Mouse (Mus musculus): ENCODE data around the gene Slc25a39. TPM values are rescaled to one million over a fixed set of nuclear protein-coding genes. Genes with fewer than 3 reads are reported as not detected.

Gene Slc25a39
- polyA plus RNA-seq, 1 experiment from 2014 or later: 376 TPM

- 74% methylated on average over 14 of the region's 14 CpGs for WGBS
- Histone ChIP-seq H3K9ac (ENCODE audit: low read depth, low read length) (no peak overlapping the region), H3K27ac (ENCODE audit: low read length) (no peak overlapping the region), H3K4me3 (ENCODE audit: low read length) (no peak overlapping the region), H3K4me2 (ENCODE audit: low read depth, low read length) (no peak overlapping the region), H3K9me3 (ENCODE audit: control insufficient read depth, low read length) (no peaks in the 10 kb centered on the region), H3K27me3 (replicated peaks; ENCODE audit: control insufficient read depth, insufficient read depth, low read length) (no peaks in the 10 kb centered on the region), H3K4me1 (ENCODE audit: control insufficient read depth, insufficient read depth, low read length) (no peaks in the 10 kb centered on the region), H3K36me3 (ENCODE audit: control insufficient read depth, insufficient read depth, low read length) (no peaks in the 10 kb centered on the region)
- ATAC-seq: peak; percentile 75
Observed at GRCm38 (mm10) chr11:102364570-102365371, 43.0 kb downstream of the Slc25a39 start.

- H3K4me2 ChIP-seq (ENCODE audit: low read depth, low read length): no peak overlapping the region
- no peaks in the 10 kb centered on the region for H3K27me3 ChIP-seq (replicated peaks; ENCODE audit: control insufficient read depth, insufficient read depth, low read length)
- no peak overlapping the region for H3K4me3 ChIP-seq (ENCODE audit: low read length)
- ATAC-seq: peak; percentile 81
- 45% methylated on average over 2 of the region's 2 CpGs for WGBS
- H3K9me3 ChIP-seq (ENCODE audit: control insufficient read depth, low read length): no peaks in the 10 kb centered on the region
- H3K9ac ChIP-seq (ENCODE audit: low read depth, low read length): no peak overlapping the region
- H3K27ac ChIP-seq (ENCODE audit: low read length): no peak overlapping the region
- H3K36me3 ChIP-seq (ENCODE audit: control insufficient read depth, insufficient read depth, low read length): no peaks in the 10 kb centered on the region
- no peaks in the 10 kb centered on the region for H3K4me1 ChIP-seq (ENCODE audit: control insufficient read depth, insufficient read depth, low read length)
Observed at GRCm38 (mm10) chr11:102363623-102364022, 44.1 kb downstream of the Slc25a39 start.

GRCm38 (mm10) chr11:102361776-102362495, 45.8 kb downstream of the Slc25a39 start:
- no peak overlapping the region for H3K9ac ChIP-seq (ENCODE audit: low read depth, low read length)
- no peak for ATAC-seq
- WGBS: 87% methylated on average over 8 of the region's 8 CpGs

GRCm38 (mm10) chr11:102358365-102358764, 49.4 kb downstream of the Slc25a39 start:
- no peaks in the 10 kb centered on the region for H3K4me1 ChIP-seq (ENCODE audit: control insufficient read depth, insufficient read depth, low read length)
- H3K36me3 ChIP-seq (ENCODE audit: control insufficient read depth, insufficient read depth, low read length): no peaks in the 10 kb centered on the region
- H3K27ac ChIP-seq (ENCODE audit: low read length): no peak overlapping the region
- H3K9ac ChIP-seq (ENCODE audit: low read depth, low read length): no peak overlapping the region
- H3K4me3 ChIP-seq (ENCODE audit: low read length): no peak overlapping the region
- no peaks in the 10 kb centered on the region for H3K9me3 ChIP-seq (ENCODE audit: control insufficient read depth, low read length)
- no peak for ATAC-seq
- 71% methylated on average over 10 of the region's 10 CpGs for WGBS
- no peak overlapping the region for H3K4me2 ChIP-seq (ENCODE audit: low read depth, low read length)
- H3K27me3 ChIP-seq (replicated peaks; ENCODE audit: control insufficient read depth, insufficient read depth, low read length): 0 out of 2 replicates have a peak, but pooled peaks cover 3% of the 10 kb centered on the region

More at GRCm38 (mm10) chr11:102361776-102362495, 45.8 kb downstream of the Slc25a39 start:
- H3K27me3 ChIP-seq (replicated peaks; ENCODE audit: control insufficient read depth, insufficient read depth, low read length): no peaks in the 10 kb centered on the region
- no peak overlapping the region for H3K4me2 ChIP-seq (ENCODE audit: low read depth, low read length)
- H3K4me3 ChIP-seq (ENCODE audit: low read length): no peak overlapping the region
- no peaks in the 10 kb centered on the region for H3K36me3 ChIP-seq (ENCODE audit: control insufficient read depth, insufficient read depth, low read length)
- H3K27ac ChIP-seq (ENCODE audit: low read length): no peak overlapping the region
- no peaks in the 10 kb centered on the region for H3K4me1 ChIP-seq (ENCODE audit: control insufficient read depth, insufficient read depth, low read length)
- no peaks in the 10 kb centered on the region for H3K9me3 ChIP-seq (ENCODE audit: control insufficient read depth, low read length)

GRCm38 (mm10) chr11:102356636-102357350, 51.0 kb downstream of the Slc25a39 start:
- no peak overlapping the region for H3K4me2 ChIP-seq (ENCODE audit: low read depth, low read length)
- no peak overlapping the region for H3K27ac ChIP-seq (ENCODE audit: low read length)
- ATAC-seq: no peak
- H3K36me3 ChIP-seq (ENCODE audit: control insufficient read depth, insufficient read depth, low read length): no peaks in the 10 kb centered on the region
- no peak overlapping the region for H3K4me3 ChIP-seq (ENCODE audit: low read length)
- H3K9ac ChIP-seq (ENCODE audit: low read depth, low read length): no peak overlapping the region
- H3K4me1 ChIP-seq (ENCODE audit: control insufficient read depth, insufficient read depth, low read length): no peaks in the 10 kb centered on the region
- 0 out of 2 replicates have a peak, but pooled peaks cover 3% of the 10 kb centered on the region for H3K27me3 ChIP-seq (replicated peaks; ENCODE audit: control insufficient read depth, insufficient read depth, low read length)
- H3K9me3 ChIP-seq (ENCODE audit: control insufficient read depth, low read length): no peaks in the 10 kb centered on the region
- WGBS: 64% methylated on average over 31 of the region's 31 CpGs

GRCm38 (mm10) chr11:102356190-102356589, 51.6 kb downstream of the Slc25a39 start:
- Histone ChIP-seq H3K36me3 (ENCODE audit: control insufficient read depth, insufficient read depth, low read length) (no peaks in the 10 kb centered on the region), H3K27me3 (replicated peaks; ENCODE audit: control insufficient read depth, insufficient read depth, low read length) (0 out of 2 replicates have a peak, but pooled peaks cover 3% of the 10 kb centered on the region), H3K4me1 (ENCODE audit: control insufficient read depth, insufficient read depth, low read length) (no peaks in the 10 kb centered on the region), H3K4me2 (ENCODE audit: low read depth, low read length) (no peak overlapping the region), H3K4me3 (ENCODE audit: low read length) (no peak overlapping the region), H3K27ac (ENCODE audit: low read length) (no peak overlapping the region), H3K9me3 (ENCODE audit: control insufficient read depth, low read length) (no peaks in the 10 kb centered on the region), H3K9ac (ENCODE audit: low read depth, low read length) (no peak overlapping the region)
- ATAC-seq: no peak
- 78% methylated on average over 12 of the region's 12 CpGs for WGBS

GRCm38 (mm10) chr11:102355501-102355900, 52.2 kb downstream of the Slc25a39 start:
- Histone ChIP-seq H3K36me3 (ENCODE audit: control insufficient read depth, insufficient read depth, low read length) (no peaks in the 10 kb centered on the region), H3K27me3 (replicated peaks; ENCODE audit: control insufficient read depth, insufficient read depth, low read length) (0 out of 2 replicates have a peak, but pooled peaks cover 3% of the 10 kb centered on the region), H3K27ac (ENCODE audit: low read length) (no peak overlapping the region), H3K4me2 (ENCODE audit: low read depth, low read length) (no peak overlapping the region), H3K9ac (ENCODE audit: low read depth, low read length) (no peak overlapping the region), H3K4me3 (ENCODE audit: low read length) (no peak overlapping the region), H3K9me3 (ENCODE audit: control insufficient read depth, low read length) (no peaks in the 10 kb centered on the region), H3K4me1 (ENCODE audit: control insufficient read depth, insufficient read depth, low read length) (no peaks in the 10 kb centered on the region)
- ATAC-seq: no peak
- 86% methylated on average over 3 of the region's 3 CpGs for WGBS

GRCm38 (mm10) chr11:102353021-102353431, 54.7 kb downstream of the Slc25a39 start:
- WGBS: 31% methylated on average over 8 of the region's 8 CpGs
- no peak overlapping the region for H3K4me3 ChIP-seq (ENCODE audit: low read length)
- ATAC-seq: no peak

More at GRCm38 (mm10) chr11:102353021-102353431, 54.7 kb downstream of the Slc25a39 start:
- Histone ChIP-seq H3K27me3 (replicated peaks; ENCODE audit: control insufficient read depth, insufficient read depth, low read length) (0 out of 2 replicates have a peak, but pooled peaks cover 3% of the 10 kb centered on the region), H3K9me3 (ENCODE audit: control insufficient read depth, low read length) (no peaks in the 10 kb centered on the region), H3K4me2 (ENCODE audit: low read depth, low read length) (no peak overlapping the region), H3K36me3 (ENCODE audit: control insufficient read depth, insufficient read depth, low read length) (no peaks in the 10 kb centered on the region), H3K9ac (ENCODE audit: low read depth, low read length) (no peak overlapping the region), H3K27ac (ENCODE audit: low read length) (no peak overlapping the region), H3K4me1 (ENCODE audit: control insufficient read depth, insufficient read depth, low read length) (peaks cover 5% of the 10 kb centered on the region)
